Mouse (Mus musculus): ENCODE measurements around the gene Muc5ac.
A peak's percentile ranks its signal among the peaks of the same experiment; 100 is the strongest.

The Muc5ac gene

DNA sequence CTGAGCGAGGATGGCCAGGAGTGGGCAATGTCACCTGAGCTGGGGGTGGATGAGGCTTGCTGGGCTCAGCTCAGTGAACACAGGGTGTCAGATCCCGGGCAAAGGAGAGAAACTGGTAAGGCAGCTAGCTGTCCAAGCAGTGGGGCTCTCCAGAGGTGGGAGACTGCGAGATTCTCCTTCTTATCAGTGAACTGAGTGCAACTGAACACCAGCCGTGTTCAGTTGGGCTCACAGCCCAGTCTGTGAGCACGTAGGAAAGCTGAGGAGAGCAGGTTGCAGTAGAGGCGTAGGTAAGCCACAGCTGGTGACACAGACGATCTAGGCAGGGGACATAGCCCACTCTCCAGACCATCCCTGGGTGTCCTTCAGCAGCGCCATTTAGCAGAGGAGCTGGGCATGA, 47.7 kb downstream of the Muc5ac start:
- peak in 1 of 2 experiments; percentile 17 for DNase-seq

DNA sequence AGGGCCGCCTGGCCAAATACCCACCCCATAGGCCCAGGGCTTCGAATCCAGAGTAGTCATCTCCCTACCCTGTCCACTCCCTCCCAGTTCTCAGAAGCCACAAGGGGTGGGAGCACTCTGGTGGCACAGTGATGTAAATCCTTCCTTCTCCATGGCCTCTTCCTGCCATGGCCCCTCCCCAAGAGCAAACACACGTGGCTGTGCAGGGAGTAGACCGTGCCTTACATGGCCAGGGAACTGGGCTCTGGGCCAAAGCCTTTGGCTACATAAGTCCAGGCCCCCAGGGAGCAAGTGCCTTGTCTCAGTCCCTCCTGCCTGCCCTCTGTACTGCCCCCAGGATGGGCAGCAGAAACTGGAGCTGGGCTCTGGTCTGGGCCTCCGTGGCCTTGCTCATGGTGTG, 50.0 kb downstream of the Muc5ac start, which contains the start of gene Muc5b:
Gene Muc5b (plus strand): TSS at position 292 of the 400 bp plus-strand sequence.
- DNase-seq: peak; percentile 57 to 64

DNA sequence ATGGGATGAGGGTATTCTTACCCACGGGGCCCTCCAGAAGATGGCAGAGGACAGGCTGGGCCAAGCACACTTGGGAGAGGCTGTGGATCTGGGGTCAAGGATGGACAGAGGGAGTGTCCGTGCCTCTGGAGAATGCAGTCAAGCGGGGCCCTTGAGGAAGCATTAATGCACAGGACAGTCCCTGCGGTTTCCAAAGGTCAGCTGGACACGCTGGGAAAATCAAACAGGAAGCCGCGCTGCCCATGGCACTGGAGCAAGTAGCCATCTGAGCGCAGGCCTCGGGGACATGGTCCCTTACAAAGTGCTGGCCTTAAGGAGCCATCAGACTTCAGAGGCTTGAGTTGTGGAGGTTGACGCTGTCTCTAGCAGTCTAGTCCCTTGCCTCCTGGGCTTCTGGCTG, 51.6 kb downstream of the Muc5ac start:
- no peak for DNase-seq

DNA sequence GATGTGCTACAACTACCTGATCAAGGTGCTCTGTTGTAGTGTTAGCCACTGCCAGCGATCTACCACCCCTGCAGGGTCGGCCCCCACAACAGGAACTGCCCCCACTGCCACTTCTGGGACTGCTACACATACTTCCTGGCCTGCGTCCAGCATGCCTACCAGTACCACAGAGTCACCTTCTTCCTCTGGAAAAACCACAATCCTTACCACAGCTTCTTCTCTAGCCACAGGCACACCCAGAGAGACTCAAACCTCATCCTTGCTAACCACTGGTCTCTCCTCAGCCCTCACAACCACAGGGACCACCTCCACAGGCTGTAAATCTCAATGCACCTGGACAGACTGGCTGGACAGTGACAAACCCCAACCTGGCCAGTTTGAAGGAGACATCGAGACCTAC, 72.3 kb downstream of the Muc5ac start:
- DNase-seq: no peak
